Mouse (Mus musculus) kidney, postnatal 10 days (tissue): ENCODE results near the gene Hnrnpl.

Source experiments
- DNase-seq: peaks from one replicate; pipeline ENCODE4 v3.0.0; 2021; ENCODE audit warnings: mixed read lengths

The Hnrnpl gene

GRCm38 (mm10) chr7:28812949-28813348 lies 4.6 kb downstream of the Hnrnpl start:
- DNase-seq = no peak

DNA sequence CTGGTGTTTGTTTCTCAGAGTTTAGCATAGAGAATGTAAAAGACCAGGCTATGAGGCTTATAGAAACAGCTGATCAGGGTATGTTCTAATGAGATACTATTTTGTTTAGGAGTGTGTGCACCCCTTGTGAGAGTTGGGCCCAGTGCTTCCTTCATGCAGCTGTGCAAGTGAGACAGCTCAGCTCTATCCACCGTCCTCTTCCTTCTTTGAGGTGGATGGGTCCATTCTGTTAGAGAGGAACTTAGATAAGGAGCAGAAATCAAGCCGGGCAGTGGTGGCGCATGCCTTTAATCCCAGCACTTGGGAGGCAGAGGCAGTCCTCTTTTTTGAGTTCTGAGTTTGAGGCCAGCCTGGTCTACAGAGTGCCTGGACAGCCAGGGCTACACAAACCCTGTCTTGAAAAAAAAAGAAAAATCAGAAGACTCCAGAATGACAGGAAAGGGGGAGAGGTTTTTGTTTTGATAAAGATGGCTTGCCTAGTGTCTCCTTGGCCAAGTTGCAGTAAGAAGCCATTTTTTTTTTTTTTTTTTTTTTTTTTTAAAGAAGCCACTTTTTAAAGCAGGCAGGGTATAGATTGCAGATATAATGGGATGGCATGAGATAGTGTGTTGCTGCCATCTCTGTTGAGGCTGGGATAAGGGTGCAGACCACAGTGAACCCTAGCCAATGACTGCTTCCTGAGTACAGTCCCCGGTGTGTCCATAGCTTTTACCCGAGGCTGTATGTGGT lies 6.1 kb downstream of the Hnrnpl start:
- DNase-seq = no peak

DNA sequence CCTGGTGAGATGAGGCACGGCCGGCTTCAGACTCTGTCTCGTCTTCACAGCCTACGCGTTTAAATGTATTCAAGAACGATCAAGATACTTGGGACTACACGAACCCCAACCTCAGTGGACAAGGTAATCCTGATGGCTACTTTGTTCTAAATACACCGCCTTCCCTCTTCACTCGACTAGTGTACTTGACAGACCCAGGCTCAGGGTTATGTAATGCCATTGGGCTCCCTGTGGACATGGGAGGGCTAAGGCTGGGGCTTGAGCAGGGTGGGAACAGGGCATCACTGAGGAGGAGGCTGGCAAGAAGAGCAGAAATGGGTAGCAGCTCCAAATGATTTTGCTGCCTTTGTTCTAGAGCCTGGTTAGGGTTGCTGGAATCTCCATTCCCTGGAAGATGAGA lies 6.9 kb downstream of the Hnrnpl start:
- DNase-seq = no peak

GRCm38 (mm10) chr7:28816201-28816600 lies 7.9 kb downstream of the Hnrnpl start:
- DNase-seq = no peak

- no peak for DNase-seq
Observed at GRCm38 (mm10) chr7:28816920-28817319, 8.6 kb downstream of the Hnrnpl start.

DNA sequence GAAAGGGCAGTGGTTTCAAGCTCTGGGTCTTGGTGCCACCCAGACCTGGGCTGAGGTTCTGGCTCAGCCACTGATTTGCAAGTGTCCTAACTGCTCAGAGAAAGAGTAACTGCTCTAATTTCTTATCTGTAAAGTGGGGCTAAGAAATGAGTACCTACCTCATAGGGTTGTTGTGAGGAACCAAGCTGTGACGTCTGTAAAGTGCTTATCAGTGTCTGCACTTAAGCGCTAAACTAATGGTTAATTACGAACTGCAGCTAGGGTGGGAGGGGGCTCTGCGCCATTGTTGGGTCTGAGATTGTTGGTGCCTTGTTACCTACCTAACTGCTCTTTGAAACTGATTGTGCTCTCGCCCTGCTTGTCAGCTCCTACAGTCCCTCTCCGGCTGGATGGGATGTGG lies 9.2 kb downstream of the Hnrnpl start:
- DNase-seq = no peak

DNA sequence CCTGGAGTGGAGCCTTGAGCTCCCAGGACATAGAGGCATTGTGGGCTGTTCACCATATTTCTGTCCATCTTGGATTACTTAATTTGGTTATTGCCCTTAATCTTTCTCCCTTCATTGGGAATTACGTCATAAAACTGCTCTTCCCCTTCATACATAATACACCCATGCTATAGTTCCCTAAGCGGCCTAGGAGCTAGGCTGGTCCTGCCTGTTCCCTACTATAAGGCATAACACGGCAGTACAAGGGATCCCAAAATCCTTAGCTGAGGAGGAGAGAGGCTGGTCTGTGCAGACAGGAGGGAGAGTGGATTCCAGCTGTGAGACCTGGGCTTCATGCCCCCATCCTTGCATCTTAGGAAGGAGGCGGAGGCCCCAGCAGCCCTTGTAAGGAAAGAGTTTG lies 9.6 kb downstream of the Hnrnpl start:
- DNase-seq = no peak

- DNase-seq = no peak
Observed at GRCm38 (mm10) chr7:28818436-28818835, 10.1 kb downstream of the Hnrnpl start.

DNA sequence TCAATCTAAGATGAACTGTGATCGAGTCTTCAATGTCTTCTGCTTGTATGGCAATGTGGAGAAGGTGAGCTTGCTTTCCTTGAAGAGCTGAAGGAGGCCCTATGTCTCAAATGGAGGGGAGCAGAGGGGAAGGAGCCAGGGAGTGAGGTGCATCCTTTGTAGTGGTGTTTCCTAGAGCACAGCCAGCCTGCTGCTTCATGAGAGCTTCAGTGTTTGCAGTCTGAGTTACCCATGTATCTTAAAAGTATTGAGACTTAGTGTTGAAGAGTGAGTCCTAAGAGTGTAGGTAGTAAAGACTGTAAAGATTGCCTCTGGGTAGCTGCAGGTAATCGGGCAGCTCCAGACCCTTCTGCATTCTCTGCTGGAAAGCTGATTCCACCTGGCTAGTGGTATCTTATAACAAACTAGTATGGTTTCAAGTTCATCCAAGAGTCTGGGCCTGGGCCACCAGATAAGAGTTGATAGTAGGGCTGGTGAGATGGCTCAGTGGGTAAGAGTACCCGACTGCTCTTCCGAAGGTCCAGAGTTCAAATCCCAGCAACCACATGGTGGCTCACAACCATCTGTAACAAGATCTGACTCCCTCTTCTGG lies 10.6 kb downstream of the Hnrnpl start:
- DNase-seq = no peak

GRCm38 (mm10) chr7:28819571-28819970 lies 11.2 kb downstream of the Hnrnpl start:
- DNase-seq = no peak

DNA sequence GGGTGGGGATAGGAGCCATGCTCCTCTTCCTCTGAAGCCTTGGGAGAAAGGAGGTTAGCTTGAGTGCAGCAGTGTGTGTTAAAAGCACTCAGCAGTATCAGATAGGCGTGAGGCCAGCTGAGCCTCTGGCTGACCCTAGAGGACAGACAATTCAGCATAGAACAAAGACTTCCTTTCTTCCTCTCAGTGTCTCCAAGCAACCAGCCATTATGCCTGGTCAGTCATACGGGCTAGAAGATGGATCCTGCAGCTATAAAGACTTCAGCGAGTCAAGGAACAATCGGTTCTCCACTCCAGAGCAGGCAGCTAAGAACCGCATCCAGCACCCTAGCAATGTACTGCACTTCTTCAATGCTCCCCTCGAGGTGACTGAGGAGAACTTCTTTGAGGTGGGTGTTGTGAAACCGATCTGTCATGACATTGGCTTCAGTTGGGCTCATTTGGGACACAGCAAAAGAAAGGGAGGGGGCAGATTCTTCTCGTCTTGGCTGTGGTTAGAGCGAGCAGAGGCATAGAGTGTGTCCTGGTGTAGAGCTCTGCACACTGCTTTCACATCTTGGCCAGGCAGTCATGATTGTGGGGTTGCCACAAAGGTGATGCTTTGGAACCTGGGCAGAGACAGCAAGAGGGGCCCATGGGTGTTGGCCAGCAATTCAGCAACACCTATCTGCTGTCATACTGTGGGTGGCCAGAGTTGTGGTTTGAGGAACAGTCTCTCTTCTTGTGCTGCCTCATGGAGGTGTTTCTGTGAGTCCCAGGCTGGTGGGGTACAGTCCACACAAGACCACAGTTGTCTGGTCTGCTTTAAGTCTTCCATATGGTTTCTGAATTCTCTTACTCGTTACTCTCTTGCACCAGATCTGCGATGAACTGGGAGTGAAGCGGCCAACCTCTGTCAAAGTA lies 12.3 kb downstream of the Hnrnpl start:
- DNase-seq = peak; percentile 74

DNA sequence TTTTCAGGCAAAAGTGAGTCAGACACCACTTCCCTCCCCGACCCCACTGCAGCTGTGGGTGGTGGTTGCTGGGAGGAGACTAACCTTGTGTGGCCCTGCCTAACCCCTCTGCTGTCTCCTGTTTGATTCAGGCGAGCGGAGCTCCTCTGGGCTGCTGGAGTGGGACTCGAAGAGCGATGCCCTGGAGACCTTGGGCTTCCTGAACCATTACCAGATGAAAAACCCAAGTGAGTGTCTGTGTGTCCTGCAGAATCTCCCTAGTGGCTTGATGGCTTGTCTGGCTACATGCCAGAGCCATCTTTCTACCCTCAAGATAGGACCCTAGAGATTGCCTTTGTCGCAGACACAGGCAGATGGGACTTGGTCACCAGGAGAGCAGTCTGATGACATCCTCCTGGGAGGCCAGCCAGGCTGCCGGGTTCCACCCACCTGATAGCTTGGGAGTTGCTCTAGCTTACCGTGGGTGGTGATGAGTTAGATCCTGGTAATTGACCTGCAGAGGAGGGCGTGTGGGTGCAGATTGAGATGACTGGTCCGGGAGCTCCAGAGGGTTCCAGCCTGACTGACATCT lies 13.0 kb downstream of the Hnrnpl start:
- DNase-seq = peak; percentile 63

DNA sequence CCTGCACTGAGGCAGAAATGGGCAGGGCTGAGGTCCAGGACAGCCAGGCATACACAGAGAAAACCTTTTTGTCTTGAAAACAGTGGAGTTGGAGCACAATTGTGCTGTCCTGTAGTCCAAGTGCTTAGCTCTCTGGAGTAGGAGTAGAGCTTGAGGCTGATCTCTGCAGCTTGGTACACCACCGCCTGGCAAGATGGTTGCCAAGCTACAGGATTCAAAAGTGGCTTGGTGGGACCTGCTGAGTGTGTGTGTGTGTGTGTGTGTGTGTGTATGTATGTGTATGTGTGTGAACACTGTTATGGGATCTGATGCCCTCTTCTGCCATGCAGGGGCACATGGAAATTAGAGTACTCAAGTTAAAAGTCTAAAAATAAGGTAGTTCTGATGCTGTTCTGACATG lies 14.2 kb downstream of the Hnrnpl start:
- no peak for DNase-seq

DNA sequence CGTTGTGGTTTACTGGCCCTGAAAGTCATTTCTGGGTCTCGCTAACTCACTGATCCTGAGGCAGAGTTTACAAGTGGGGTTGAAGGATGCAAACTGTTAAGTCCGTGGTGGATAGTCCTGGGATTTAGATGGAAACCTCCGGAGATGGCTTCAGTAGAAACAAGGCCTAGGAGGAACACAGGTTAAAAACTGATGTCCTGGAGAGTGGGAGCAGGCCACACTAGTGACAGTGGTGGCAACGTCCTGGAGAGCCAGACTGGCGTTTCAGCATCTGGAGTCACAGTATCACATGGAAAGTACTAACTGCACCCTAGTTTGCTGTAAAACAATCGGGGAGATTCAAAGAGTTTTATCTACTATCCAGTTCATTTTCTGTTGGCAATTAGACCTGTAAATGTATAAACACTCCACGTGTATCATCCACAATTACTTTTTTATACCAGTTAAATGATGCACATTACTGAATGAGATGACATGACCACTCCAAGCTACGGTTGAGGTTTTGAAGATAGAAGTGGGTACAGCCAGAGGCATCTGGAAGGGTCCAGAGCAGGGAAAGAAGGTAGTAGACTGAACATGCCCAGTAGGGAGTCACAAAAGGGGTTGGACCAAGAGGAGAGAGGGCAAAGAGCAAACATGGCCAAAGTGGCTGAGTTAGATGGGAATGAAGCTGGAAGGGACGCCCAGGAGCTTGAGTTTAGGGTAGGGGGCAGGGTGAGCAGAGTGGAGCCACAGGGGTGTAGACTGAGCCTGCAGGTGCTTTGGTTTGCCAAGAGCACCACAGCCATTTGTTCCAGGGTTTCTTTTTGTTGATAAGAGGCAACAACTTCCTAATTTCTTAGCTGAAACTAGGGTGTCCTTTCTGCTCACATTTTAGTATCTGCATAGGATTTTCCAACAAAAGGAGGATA lies 14.9 kb downstream of the Hnrnpl start:
- DNase-seq = no peak

DNA sequence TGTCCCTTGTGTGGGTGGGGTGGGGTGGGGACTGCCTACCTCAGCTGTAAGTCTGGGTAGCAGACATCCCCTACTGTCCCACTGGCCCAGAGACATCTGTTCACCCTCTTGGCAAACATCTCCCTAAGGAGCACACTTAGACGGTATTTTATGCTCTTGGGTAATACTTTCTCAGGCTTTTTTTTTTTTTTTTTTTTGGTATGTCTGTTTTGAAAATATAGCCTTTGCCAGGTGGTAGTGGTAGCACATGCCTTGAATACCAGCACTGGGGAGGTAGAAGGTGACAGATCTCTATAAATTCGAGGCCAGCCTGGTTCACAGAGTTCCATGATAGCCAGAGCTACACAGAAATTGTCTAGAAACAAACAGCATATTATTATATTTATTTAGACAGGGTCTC lies 15.6 kb downstream of the Hnrnpl start:
- no peak for DNase-seq

- peak; percentile 95 for DNase-seq
Observed at GRCm38 (mm10) chr7:28824941-28825685, 16.8 kb downstream of the Hnrnpl start, which contains the start of gene Ech1. Gene Ech1, plus strand, starts transcription at chr7:28825217.

GRCm38 (mm10) chr7:28825686-28826401 lies 17.5 kb downstream of the Hnrnpl start:
- peak; percentile 61 for DNase-seq

- DNase-seq = peak; percentile 19
Observed at GRCm38 (mm10) chr7:28826402-28826772, 18.0 kb downstream of the Hnrnpl start.

DNA sequence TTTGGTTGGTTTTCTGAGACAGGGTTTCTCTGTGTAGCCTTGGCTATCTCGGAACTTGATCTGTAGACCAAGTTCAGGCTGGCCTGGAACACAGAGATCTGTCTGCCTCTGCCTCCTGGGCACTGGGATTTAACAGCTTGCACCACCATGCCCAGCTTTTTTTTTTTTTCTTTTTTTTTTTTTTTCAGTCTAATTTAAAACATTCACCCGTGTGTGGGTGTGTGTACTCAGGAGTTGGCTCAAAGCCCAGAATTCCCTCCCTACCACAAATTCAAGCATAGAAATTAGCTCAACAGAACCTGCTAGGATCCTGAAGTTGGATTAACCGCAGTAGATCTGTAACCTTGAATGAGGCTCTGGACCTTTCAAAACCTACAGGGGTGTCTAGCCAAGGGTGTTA lies 19.0 kb downstream of the Hnrnpl start:
- DNase-seq = peak; percentile 73

DNA sequence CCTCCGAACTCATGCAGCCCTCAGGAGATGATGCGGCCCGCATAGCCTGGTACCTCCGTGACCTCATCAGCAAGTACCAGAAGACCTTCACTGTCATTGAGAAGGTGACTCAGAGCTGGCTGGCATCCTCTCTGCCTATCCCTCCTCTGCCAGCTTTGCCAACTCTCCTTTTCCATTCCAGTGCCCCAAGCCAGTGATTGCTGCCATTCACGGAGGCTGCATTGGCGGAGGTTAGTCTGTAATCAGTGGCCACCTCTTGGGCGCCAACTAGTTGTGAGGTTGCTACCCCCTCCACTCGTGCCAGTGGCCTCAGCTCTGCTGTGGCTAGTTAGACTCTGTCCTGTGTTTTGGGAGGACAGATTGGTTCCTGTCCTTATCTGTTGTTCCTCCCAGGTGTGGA lies 21.5 kb downstream of the Hnrnpl start:
- DNase-seq = no peak

DNA sequence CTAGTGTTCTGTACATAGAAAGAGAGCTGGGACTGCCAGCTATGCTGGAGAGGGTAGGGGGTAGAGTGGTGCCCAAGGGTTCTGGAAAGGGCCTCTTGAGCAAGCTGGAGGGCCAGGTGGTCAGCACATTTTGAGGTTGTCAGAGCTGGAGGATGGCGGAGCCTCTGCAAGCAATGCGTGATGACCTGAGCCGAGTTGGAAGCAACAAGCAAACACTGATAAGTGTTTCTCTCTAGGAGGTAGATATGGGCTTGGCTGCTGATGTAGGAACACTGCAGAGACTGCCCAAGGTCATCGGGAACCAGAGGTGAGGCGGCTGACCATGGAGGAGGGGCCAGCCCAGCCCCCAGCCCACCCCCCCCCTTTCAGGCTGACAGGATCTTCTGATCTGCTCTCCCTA lies 22.6 kb downstream of the Hnrnpl start:
- no peak for DNase-seq
